Mouse (Mus musculus): ENCODE results near the gene Gcnt7. TPM values are rescaled to one million over a fixed set of nuclear protein-coding genes. Genes with fewer than 3 reads are reported as not detected.

Gcnt7 gene
- polyA plus RNA-seq, 1 experiment, result not detected

DNA sequence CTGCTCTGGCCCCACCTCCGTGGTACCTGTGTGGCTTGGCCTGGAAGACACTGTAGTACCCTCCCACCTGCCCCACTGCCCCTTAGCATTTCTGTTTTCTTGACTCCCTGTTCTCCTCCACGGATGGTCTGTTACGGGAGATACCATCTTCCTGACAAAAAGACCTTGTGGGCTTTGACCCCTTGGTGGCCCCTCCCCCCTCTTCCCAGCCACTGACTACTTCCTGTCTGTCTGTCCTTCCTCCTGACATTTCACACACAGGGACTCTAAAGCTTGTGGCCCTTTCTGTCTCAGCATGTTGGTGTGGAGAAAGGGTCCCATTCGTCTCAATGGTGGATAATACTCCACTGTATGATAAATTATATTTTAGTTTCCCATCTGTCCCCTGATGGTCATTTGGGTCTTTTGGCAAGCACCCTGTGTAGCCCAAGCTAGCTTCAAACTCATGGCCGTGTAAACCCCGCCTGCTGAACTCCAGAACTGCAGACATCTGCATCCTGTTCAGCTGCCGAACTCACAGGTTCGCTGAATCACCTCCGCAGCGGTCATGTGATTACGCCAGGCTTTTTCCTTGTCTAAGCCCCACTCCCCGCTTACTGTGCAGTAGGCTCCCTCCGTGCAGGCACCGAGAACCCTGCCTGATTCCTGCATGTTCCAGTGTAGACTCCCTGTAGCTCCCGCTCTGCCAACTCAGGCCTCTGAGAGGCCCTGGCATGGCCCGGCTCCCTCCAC, 23.4 kb upstream of the Gcnt7 start:
- H3K27ac ChIP-seq (ENCODE audit: insufficient read depth, low read length), result no peak overlapping the region
- TF ChIP-seq POLR2A (IDR thresholded peaks at IDR 0.05; ENCODE audit: low read depth, low read length), result no peak
- TF ChIP-seq CTCF (IDR thresholded peaks at IDR 0.05; ENCODE audit: borderline replicate concordance, insufficient read depth, low read length), result no peak
- no peaks in the 10 kb centered on the region for H3K4me1 ChIP-seq (ENCODE audit: control insufficient read depth, insufficient read depth, low read length)
- no peak overlapping the region for H3K4me3 ChIP-seq (ENCODE audit: insufficient read depth, low read length)

DNA sequence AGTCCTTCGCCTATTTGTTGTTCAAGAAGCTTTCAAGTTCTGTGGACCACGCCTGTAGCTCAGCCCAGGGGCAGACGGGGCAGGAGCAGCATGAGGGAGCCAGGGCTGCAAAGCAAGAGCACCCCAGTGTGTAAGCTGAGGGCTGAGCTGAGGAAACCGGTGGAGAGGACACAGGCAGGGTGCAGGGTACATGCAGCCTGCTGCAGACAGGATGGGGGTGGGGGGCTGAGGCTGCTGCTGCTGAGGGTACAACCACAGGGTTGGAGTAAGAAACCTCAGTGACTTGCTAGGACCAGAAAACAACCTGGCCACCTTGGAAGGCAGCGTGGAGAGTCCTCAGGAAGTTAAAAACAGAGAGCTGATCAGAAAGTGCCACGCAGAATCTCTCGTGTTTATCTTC, 21.9 kb upstream of the Gcnt7 start:
- no peak overlapping the region for H3K27ac ChIP-seq (ENCODE audit: insufficient read depth, low read length)
- H3K4me1 ChIP-seq (ENCODE audit: control insufficient read depth, insufficient read depth, low read length), result no peaks in the 10 kb centered on the region
- no peak overlapping the region for H3K4me3 ChIP-seq (ENCODE audit: insufficient read depth, low read length)
- TF ChIP-seq CTCF (IDR thresholded peaks at IDR 0.05; ENCODE audit: borderline replicate concordance, insufficient read depth, low read length), result no peak

DNA sequence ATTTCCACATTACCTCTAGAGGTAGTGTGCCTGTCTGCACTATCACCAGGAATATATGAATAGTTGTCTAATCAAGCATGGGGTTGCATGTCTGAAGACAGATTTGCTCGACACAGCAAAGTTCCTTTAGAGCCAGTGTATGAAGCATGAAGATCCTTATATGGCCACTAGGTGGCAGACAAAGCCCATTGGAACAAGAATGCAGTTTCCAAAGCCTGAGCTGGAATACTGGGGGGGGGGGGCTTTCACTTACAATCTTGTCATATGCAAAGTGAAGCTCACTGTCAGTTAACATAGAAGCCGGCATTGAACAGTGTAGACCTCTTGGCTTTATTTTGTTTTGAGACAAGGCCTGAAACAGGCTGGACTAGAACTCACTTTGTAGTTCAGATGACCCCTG, 19.5 kb upstream of the Gcnt7 start:
- no peak overlapping the region for H3K4me3 ChIP-seq (ENCODE audit: insufficient read depth, low read length)
- TF ChIP-seq POLR2A (IDR thresholded peaks at IDR 0.05; ENCODE audit: low read depth, low read length) (no peak), CTCF (IDR thresholded peaks at IDR 0.05; ENCODE audit: borderline replicate concordance, insufficient read depth, low read length) (no peak)
- H3K4me1 ChIP-seq (ENCODE audit: control insufficient read depth, insufficient read depth, low read length), result no peaks in the 10 kb centered on the region
- no peak overlapping the region for H3K27ac ChIP-seq (ENCODE audit: insufficient read depth, low read length)

DNA sequence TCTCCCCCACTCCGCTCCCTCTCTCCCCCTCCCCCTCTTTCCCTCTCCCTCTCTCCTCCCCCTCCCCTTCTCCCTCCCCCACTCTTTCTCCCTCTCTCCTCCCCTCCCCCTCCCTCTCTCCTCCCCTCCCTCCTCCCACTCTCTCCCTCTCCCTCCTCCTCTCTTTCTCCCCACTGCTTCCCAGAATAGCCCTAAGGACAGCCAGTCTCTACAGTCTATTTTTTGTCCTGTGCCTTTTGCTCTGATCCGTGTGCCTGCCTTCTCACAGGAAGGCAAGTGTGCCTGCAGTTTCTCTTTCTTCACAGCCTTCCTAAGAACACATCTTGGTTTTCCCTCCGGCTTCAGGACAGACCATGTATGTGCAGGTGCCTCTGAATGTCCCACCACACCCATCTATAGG, 19.0 kb upstream of the Gcnt7 start:
- no peak for TF ChIP-seq CTCF (IDR thresholded peaks at IDR 0.05; ENCODE audit: borderline replicate concordance, insufficient read depth, low read length)
- TF ChIP-seq POLR2A (IDR thresholded peaks at IDR 0.05; ENCODE audit: low read depth, low read length), result no peak
- Histone ChIP-seq H3K4me3 (ENCODE audit: insufficient read depth, low read length) (no peak overlapping the region), H3K4me1 (ENCODE audit: control insufficient read depth, insufficient read depth, low read length) (no peaks in the 10 kb centered on the region), H3K27ac (ENCODE audit: insufficient read depth, low read length) (no peak overlapping the region)

DNA sequence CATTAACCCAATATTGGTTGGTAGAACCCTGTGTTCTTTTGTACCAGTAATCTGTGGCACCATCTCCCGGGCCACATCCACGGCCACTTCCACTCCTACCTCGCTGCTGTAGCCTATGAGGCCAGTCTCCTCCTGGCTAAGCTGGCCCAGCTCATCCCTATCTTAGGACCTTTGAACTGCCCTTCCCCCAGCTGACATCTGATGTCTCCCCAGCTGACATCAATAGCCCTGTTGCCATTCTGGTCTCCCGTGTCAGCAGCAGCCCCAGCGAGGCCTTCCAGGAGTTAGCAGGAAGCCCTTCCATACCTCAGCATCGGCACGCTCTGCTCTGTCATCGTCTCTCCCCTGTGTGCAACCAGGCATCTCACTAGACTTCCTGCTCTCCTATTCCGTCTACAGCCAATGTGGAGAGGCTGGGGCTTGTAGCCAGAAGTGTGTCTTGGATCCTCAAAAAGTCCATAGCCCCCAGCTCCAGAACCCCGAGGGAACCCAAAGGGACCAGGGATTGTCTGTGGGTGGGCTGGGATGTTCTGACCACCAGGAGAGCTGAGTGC, 18.4 kb upstream of the Gcnt7 start:
- H3K4me3 ChIP-seq (ENCODE audit: insufficient read depth, low read length), result no peak overlapping the region
- no peaks in the 10 kb centered on the region for H3K4me1 ChIP-seq (ENCODE audit: control insufficient read depth, insufficient read depth, low read length)
- H3K27ac ChIP-seq (ENCODE audit: insufficient read depth, low read length), result no peak overlapping the region
- no peak for TF ChIP-seq CTCF (IDR thresholded peaks at IDR 0.05; ENCODE audit: borderline replicate concordance, insufficient read depth, low read length)
- no peak for TF ChIP-seq POLR2A (IDR thresholded peaks at IDR 0.05; ENCODE audit: low read depth, low read length)

DNA sequence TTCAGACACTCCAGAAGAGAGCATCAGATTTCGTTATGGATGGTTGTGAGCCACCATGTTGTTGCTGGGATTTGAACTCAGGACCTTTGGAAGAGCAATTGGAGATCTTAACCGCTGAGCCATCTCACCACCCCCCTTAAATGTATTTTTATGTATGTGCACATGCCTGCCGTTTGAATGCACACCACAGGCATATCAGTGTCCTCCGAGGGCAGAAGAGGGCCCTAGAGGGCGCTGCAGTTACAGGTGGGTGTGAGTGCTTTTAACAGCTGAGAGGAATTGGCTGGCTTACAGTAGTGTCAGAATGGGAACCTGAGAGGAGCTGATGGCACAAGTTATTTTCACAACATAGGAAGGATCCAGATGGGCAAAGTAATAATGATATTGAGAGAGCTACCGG, 16.6 kb upstream of the Gcnt7 start:
- H3K4me3 ChIP-seq (ENCODE audit: insufficient read depth, low read length), result no peak overlapping the region
- no peak overlapping the region for H3K27ac ChIP-seq (ENCODE audit: insufficient read depth, low read length)
- H3K4me1 ChIP-seq (ENCODE audit: control insufficient read depth, insufficient read depth, low read length), result no peaks in the 10 kb centered on the region
- TF ChIP-seq CTCF (IDR thresholded peaks at IDR 0.05; ENCODE audit: borderline replicate concordance, insufficient read depth, low read length), result 0 out of 2 replicates have a peak, but pooled peaks have one; percentile 33
- no peak for TF ChIP-seq POLR2A (IDR thresholded peaks at IDR 0.05; ENCODE audit: low read depth, low read length)

DNA sequence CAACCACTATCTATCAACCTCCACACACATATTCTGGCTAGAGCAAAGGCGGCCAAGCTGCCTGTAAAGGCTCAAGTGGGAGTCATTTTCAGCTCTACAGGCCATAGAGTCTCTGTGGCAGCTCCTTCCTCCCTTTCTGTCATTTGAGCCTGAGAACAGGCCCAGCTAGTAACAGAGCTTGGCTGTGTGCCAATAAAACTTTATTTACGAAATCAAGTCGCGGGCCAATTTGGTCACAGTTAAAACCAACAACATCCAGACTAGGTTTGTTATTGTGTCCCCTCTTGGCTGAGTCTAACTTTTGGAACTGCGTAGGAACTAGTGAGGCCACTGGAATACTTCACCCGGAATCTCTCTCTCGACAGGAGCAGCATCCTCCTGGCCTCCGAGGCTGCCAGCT, 15.2 kb upstream of the Gcnt7 start:
- H3K27ac ChIP-seq (ENCODE audit: insufficient read depth, low read length), result no peak overlapping the region
- no peaks in the 10 kb centered on the region for H3K4me1 ChIP-seq (ENCODE audit: control insufficient read depth, insufficient read depth, low read length)
- H3K4me3 ChIP-seq (ENCODE audit: insufficient read depth, low read length), result no peak overlapping the region
- TF ChIP-seq CTCF (IDR thresholded peaks at IDR 0.05; ENCODE audit: borderline replicate concordance, insufficient read depth, low read length) (no peak), POLR2A (IDR thresholded peaks at IDR 0.05; ENCODE audit: low read depth, low read length) (no peak)

DNA sequence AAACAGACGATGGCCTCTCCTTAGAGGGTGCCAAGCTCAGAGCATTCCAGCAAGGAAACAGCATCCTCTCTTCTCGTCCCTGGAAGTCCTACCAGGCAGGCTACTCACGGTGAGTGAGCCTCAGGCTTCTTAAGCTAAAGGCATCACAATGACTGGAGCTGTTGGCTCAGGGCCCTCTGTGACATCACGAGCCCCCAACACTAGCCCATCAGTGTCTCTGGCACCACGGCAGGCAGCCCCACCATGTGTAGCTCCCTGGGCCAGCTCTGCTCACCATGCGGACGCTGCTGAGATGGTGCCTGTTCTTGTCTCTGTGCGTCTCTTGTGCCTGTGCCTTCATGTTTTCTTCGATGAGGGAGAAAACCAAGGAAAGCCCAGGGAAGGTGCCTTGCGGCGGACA, 13.9 kb upstream of the Gcnt7 start, which contains the start of gene Fam209:
Gene Fam209 (plus strand): TSS at position 203 of the 400 bp plus-strand sequence.
- no peak within 1 kb of the TSS for H3K27ac ChIP-seq (ENCODE audit: insufficient read depth, low read length)

DNA sequence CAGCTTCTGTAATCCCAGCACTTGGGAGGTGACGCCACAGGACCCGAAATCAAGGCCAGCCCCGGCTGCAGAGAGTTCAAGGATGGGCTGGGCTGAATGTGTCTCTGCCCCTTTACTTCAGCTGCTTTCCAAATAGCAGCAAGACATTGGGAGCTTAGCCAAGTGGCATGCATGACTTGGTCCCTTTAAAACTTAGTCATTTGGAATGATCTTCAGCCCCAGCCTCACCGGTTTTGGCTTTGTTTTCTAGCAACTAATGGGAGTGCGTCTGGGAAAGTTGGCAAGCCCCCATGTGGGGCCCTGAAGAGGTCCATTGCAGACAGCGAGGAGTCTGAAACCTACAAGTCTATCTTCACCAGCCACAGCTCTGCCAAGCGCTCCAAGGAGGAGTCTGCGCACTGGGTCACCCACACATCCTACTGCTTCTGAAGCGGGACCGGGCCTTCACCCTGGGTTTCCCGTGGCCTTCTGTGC, 10.0 kb upstream of the Gcnt7 start:
- Histone ChIP-seq H3K27ac (ENCODE audit: insufficient read depth, low read length) (no peak overlapping the region), H3K4me1 (ENCODE audit: control insufficient read depth, insufficient read depth, low read length) (0 out of 2 replicates have a peak, but pooled peaks cover 2% of the 10 kb centered on the region), H3K4me3 (ENCODE audit: insufficient read depth, low read length) (no peak overlapping the region)
- TF ChIP-seq CTCF (IDR thresholded peaks at IDR 0.05; ENCODE audit: borderline replicate concordance, insufficient read depth, low read length), result no peak
- no peak for TF ChIP-seq POLR2A (IDR thresholded peaks at IDR 0.05; ENCODE audit: low read depth, low read length)

More for the DNA sequence above, 13.9 kb upstream of the Gcnt7 start, which contains the start of gene Fam209:
- TF ChIP-seq CTCF (IDR thresholded peaks at IDR 0.05; ENCODE audit: borderline replicate concordance, insufficient read depth, low read length) (no peak), POLR2A (IDR thresholded peaks at IDR 0.05; ENCODE audit: low read depth, low read length) (no peak)
- H3K4me1 ChIP-seq (ENCODE audit: control insufficient read depth, insufficient read depth, low read length), result 0 out of 2 replicates have a peak, but pooled peaks cover 2% of the 10 kb centered on the region
- no peak within 1 kb of the TSS for H3K4me3 ChIP-seq (ENCODE audit: insufficient read depth, low read length)

DNA sequence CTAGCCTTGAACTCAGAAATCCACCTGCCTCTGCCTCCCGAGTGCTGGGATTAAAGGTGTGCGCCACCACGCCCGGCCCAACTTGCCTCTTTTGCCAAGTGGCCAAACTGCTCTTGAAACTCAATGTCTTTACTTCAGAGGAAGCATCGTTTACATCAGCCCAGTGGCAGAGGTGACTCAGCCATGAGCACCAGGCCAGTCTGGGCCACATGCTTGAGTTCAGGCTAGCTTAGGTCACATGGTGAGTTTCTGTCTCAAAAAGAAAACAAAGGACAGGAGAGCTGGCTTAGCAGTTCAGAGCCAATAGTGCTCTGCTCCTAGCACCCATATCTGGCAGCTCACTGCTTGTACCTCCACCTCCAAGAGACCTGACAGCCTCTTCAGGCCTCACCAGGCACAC, 8.8 kb upstream of the Gcnt7 start:
- Histone ChIP-seq H3K4me3 (ENCODE audit: insufficient read depth, low read length) (no peak overlapping the region), H3K27ac (ENCODE audit: insufficient read depth, low read length) (peak overlapping the region; percentile 8; the same call in 1 of the 2 replicates)
- TF ChIP-seq CTCF (IDR thresholded peaks at IDR 0.05; ENCODE audit: borderline replicate concordance, insufficient read depth, low read length) (no peak), POLR2A (IDR thresholded peaks at IDR 0.05; ENCODE audit: low read depth, low read length) (no peak)

More for the DNA sequence above, 8.8 kb upstream of the Gcnt7 start:
- 0 out of 2 replicates have a peak, but pooled peaks cover 2% of the 10 kb centered on the region for H3K4me1 ChIP-seq (ENCODE audit: control insufficient read depth, insufficient read depth, low read length)

All from embryonic fibroblast, embryonic 13.5 days (primary cell).